ENCODE assay signal across 9 mouse cellular contexts in the genomic region with DNA sequence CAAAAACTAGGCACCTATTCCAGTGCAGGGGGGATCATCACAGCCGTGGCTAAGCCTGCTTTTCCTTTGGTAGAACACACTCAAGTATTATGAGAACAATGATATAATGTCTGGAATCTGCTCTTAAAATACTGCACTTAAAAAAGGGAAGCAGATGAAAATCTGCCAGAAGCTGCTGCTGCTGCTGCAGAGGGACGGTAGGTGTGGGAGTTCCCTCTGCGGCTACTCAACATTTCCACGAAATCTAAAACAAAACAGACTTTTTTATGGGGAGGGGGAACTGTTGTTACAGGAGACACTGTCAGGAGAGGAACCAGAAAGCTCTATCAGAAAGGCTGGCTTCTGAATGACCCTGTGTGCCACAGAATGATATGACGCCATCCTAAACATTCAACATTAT.
A peak's percentile ranks its signal among the peaks of the same experiment; 100 is the strongest.
DNase-seq lines count a peak whose midpoint lies in the region; ATAC-seq and TF ChIP-seq lines count a peak whose summit lies in the region.
"Had no signal": no experiment of that assay in that cellular context is flagged by ENCODE, and none has a peak within 500 bp of the region (broad histone marks: within the 10 kb centered on the region; RNA-seq: fewer than 3 reads in every experiment).

No protein-coding gene starts in this region.

- peak overlapping the region; percentile 71 for H3K27ac ChIP-seq in left cerebral cortex, adult 2 months
- H3K27ac ChIP-seq in forebrain, embryonic 14.5 days (ENCODE audit: low read depth, low read length) = peak overlapping the region; percentile 33; the same call in 1 of the 2 replicates
- H3K27ac ChIP-seq in limb, embryonic 14.5 days (replicated peaks; ENCODE audit: low read depth, low read length) = peak overlapping the region; percentile 10; the same call in 1 of the 2 replicates
- peak overlapping the region; percentile 76 for H3K27ac ChIP-seq in neural tube, embryonic 15.5 days (replicated peaks)

- H3K9me3 ChIP-seq in forebrain, embryonic 14.5 days (replicated peaks; ENCODE audit: control insufficient read depth, low read length) = no peaks in the 10 kb centered on the region
- no peaks in the 10 kb centered on the region for H3K9me3 ChIP-seq in limb, embryonic 14.5 days (ENCODE audit: control insufficient read depth, low read length)
- H3K9me3 ChIP-seq in neural tube, embryonic 15.5 days (replicated peaks) = no peaks in the 10 kb centered on the region
- H3K9me3 ChIP-seq: embryonic facial prominence, embryonic 12.5 days had no signal

- H3K4me1 ChIP-seq in forebrain, embryonic 14.5 days (ENCODE audit: control insufficient read depth, insufficient read depth, low read length) = peaks cover 20% of the 10 kb centered on the region
- peaks cover 26% of the 10 kb centered on the region for H3K4me1 ChIP-seq in limb, embryonic 14.5 days (ENCODE audit: control insufficient read depth, insufficient read depth, low read length)
- H3K4me1 ChIP-seq in neural tube, embryonic 15.5 days = peaks cover 47% of the 10 kb centered on the region

- 61% methylated on average over 5 of the region's 5 CpGs for WGBS in forebrain, embryonic 14.5 days
- 22% methylated on average over 5 of the region's 5 CpGs for WGBS in limb, embryonic 14.5 days
- 42% methylated on average over 5 of the region's 5 CpGs for WGBS in neural tube, embryonic 15.5 days

- H3K4me2 ChIP-seq in forebrain, embryonic 14.5 days (ENCODE audit: low read length) = no peak overlapping the region
- H3K4me2 ChIP-seq in limb, embryonic 14.5 days (replicated peaks; ENCODE audit: low read depth, low read length, severe bottlenecking) = no peak overlapping the region
- no peak overlapping the region for H3K4me2 ChIP-seq in neural tube, embryonic 15.5 days
- H3K4me2 ChIP-seq: embryonic facial prominence, embryonic 12.5 days had no signal

- no peak for TF ChIP-seq POLR2A in limb, embryonic 14.5 days (IDR thresholded peaks at IDR 0.05; ENCODE audit: borderline replicate concordance, extremely low read depth, insufficient read depth, insufficient read length)

- no peak overlapping the region for H3K9ac ChIP-seq in forebrain, embryonic 14.5 days (ENCODE audit: low read length)
- H3K9ac ChIP-seq in limb, embryonic 14.5 days (ENCODE audit: low read depth, low read length, severe bottlenecking) = peak overlapping the region; percentile 7; the same call in 1 of the 2 replicates
- H3K9ac ChIP-seq in neural tube, embryonic 15.5 days (replicated peaks) = no peak overlapping the region; the same call in 1 of the 2 replicates
- H3K9ac ChIP-seq: embryonic facial prominence, embryonic 12.5 days had no signal

- intact Hi-C loops in left cerebral cortex, adult 2 months (cut with DNase I) = loop anchor here (5.0 kb wide), 1 partner anchor 108 kb away; no protein-coding TSS in a partner anchor
- intact Hi-C loops in left cerebral cortex, postnatal 4 days (cut with DNase I) = no loop called here
- intact Hi-C loops in left cerebral cortex, postnatal 10 days (cut with DNase I) = no loop called here

- H3K36me3 ChIP-seq in forebrain, embryonic 14.5 days (ENCODE audit: control insufficient read depth, insufficient read depth, low read length) = no peaks in the 10 kb centered on the region
- no peaks in the 10 kb centered on the region for H3K36me3 ChIP-seq in limb, embryonic 14.5 days (ENCODE audit: control insufficient read depth, insufficient read depth, low read length)
- no peaks in the 10 kb centered on the region for H3K36me3 ChIP-seq in neural tube, embryonic 15.5 days
- H3K36me3 ChIP-seq: embryonic facial prominence, embryonic 12.5 days had no signal

- no peak overlapping the region for H3K4me3 ChIP-seq in left cerebral cortex, adult 2 months
- no peak overlapping the region for H3K4me3 ChIP-seq in forebrain, embryonic 14.5 days (ENCODE audit: low read depth, low read length)
- H3K4me3 ChIP-seq in limb, embryonic 14.5 days (replicated peaks; ENCODE audit: low read length) = no peak overlapping the region
- no peak overlapping the region for H3K4me3 ChIP-seq in neural tube, embryonic 15.5 days (replicated peaks)
- H3K4me3 ChIP-seq: embryonic facial prominence, embryonic 12.5 days had no signal

- no peak for TF ChIP-seq CTCF in left cerebral cortex, adult 2 months (IDR thresholded peaks at IDR 0.05)

- DNase-seq in left cerebral cortex, adult 2 months (ENCODE audit: extremely low spot score in 1 of 2, low spot score in 2 of 2) = no peak
- DNase-seq in left cerebral cortex, postnatal 4 days = no peak
- DNase-seq in forebrain, embryonic 14.5 days (ENCODE audit: low spot score) = no peak
- peak; percentile 46 for DNase-seq in limb, embryonic 14.5 days (ENCODE audit: low spot score)
- no peak for DNase-seq in cerebellum, adult 9-11 months
- no peak for DNase-seq in cerebellum, postnatal 14 days
- DNase-seq in left cerebral cortex, postnatal 10 days (ENCODE audit: extremely low spot score in 1 of 2, low spot score in 2 of 2) = no peak

- no peaks in the 10 kb centered on the region for H3K27me3 ChIP-seq in forebrain, embryonic 14.5 days (replicated peaks; ENCODE audit: control insufficient read depth, insufficient read depth, low read length)
- H3K27me3 ChIP-seq in limb, embryonic 14.5 days (ENCODE audit: control insufficient read depth, insufficient read depth, low read length) = no peaks in the 10 kb centered on the region
- H3K27me3 ChIP-seq in neural tube, embryonic 15.5 days (replicated peaks) = no peaks in the 10 kb centered on the region
- H3K27me3 ChIP-seq: embryonic facial prominence, embryonic 12.5 days had no signal

- no peak for ATAC-seq in forebrain, embryonic 14.5 days
- no peak; the same call in 1 of the 2 replicates for ATAC-seq in limb, embryonic 14.5 days (ENCODE audit: low FRiP score, low read depth)
- no peak; the same call in 1 of the 2 replicates for ATAC-seq in neural tube, embryonic 15.5 days (ENCODE audit: low FRiP score)

Comparison
In these comparisons a context has a peak if more than half of its experiments do, and no peak if none do; other contexts are left out.
1. H3K27ac ChIP-seq: peak in every context shown above with its lines; median percentile 76 in neural tube, embryonic 15.5 days; 71 in left cerebral cortex, adult 2 months; 33 in forebrain, embryonic 14.5 days; 10 in limb, embryonic 14.5 days.